In the genomic region with DNA sequence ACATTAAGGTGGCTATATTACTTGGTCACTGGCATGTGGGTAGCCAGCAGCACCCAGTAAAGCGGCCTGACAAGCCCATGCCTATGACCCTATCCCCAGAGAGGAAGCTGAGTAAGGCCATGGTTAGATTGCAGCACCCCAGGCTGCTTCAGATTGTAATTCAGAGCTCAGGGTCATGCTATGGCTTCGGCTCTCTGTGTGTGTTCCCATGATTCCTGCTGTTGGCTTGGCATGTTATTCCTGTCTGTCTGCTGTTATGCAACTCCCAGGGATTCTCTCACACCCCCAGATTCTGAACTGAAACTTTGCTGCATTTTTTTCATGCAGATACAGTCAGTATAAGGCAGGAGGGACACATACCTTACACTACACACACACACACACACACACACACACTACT, we compare ENCODE assay signal across 10 mouse cellular contexts.
"Had no signal": no experiment of that assay in that cellular context is flagged by ENCODE, and none has a peak within 500 bp of the region (broad histone marks: within the 10 kb centered on the region; RNA-seq: fewer than 3 reads in every experiment).

No protein-coding gene starts in this region.

- DNase-seq: kidney, adult 11 months; kidney, adult 9 months; kidney, postnatal 25 days; left cerebral cortex, postnatal 4 days; liver, embryonic 13.5 days; lung, adult 2 months; retina, postnatal 1 day; right cerebral cortex, postnatal 25 days; spleen, adult 18-20 months; thymus, postnatal 25 days had no signal
